Mouse (Mus musculus) C2C12 (cell line): ENCODE measurements at regions not wholly inside any gene's neighbourhood (a gene's known extent, or its start where the extent isn't known, plus 50 kb on each side); places are given as distances from the start of the nearest gene placed in this dataset.

Experiments used
- FOSL1 ChIP-seq: IDR thresholded peaks from one replicate; pipeline ENCODE4 v1.8.0; 2011; ENCODE audit warnings: mild to moderate bottlenecking, low read length; ENCODE audit not compliant: poor library complexity, insufficient read depth, severe bottlenecking
- MYOD1 ChIP-seq: IDR thresholded peaks from one replicate; pipeline ENCODE4 v1.6.1; 2011; ENCODE audit warnings: low read depth; ENCODE audit not compliant: control insufficient read depth, insufficient read length
- USF1 ChIP-seq: IDR thresholded peaks from one replicate; pipeline ENCODE4 v1.6.1; 2011; ENCODE audit warnings: low read depth, mild to moderate bottlenecking, control low read depth, moderate library complexity

DNA sequence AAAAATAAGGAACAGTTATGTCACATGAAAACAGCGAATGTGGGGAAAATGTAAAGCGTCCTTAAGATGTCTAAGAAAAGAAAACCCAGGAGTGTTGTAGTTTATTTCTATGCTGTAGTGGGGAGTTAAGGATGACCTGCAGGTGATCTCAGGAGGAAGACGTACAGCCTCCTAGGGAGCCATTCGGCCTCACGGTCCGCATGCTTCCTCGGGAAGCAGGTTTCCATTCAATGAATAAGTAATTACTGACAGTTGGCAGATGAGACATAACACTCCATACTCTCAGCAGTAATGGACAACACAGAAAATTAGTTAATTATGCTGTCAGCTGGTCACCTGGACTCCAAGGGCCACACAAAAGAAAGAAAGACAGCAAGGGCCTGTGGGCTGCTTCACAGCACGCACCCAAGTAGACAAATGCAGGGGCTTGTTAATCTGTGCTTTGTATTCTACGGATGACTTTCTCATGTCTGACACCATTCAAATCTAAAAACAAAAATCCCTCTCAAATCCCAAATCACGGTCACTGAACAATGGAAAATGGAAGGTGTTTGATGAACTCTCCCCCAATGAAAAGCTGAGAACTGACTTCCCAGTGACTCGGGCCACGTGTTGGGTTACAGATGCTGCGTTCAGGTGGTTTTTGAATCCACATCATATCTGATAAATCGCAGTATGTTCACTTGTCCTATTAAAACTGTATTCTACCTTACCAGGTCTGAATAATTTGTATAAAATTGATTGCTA is 193.5 kb downstream of the Gm11361 start:
- no peak for TF ChIP-seq MYOD1
- TF ChIP-seq USF1: no peak
- TF ChIP-seq FOSL1: no peak
